Mouse (Mus musculus) natural killer cell, adult 2 months (primary cell): Measurements from ENCODE around the gene Sipa1l3.

Experiments
- DNase-seq, 2 experiments: peaks; one replicate each; pipeline ENCODE4 v3.0.0; 2022; ENCODE audit warnings: low spot score in 2 of 2

Gene Sipa1l3

GRCm38 (mm10) chr7:29411216-29411816 lies 107.1 kb downstream of the Sipa1l3 start:
- no peak for DNase-seq

- no peak for DNase-seq
Measured at GRCm38 (mm10) chr7:29410402-29410801, 108.0 kb downstream of the Sipa1l3 start.

GRCm38 (mm10) chr7:29406855-29407254 lies 111.6 kb downstream of the Sipa1l3 start:
- no peak for DNase-seq

GRCm38 (mm10) chr7:29404126-29404525 lies 114.3 kb downstream of the Sipa1l3 start:
- DNase-seq: no peak

GRCm38 (mm10) chr7:29402015-29402414 lies 116.4 kb downstream of the Sipa1l3 start:
- no peak for DNase-seq

GRCm38 (mm10) chr7:29400451-29400850 lies 118.0 kb downstream of the Sipa1l3 start:
- no peak for DNase-seq

GRCm38 (mm10) chr7:29399056-29399455 lies 119.4 kb downstream of the Sipa1l3 start:
- DNase-seq: no peak

GRCm38 (mm10) chr7:29397486-29397885 lies 121.0 kb downstream of the Sipa1l3 start:
- DNase-seq: no peak

GRCm38 (mm10) chr7:29396943-29397340 lies 121.5 kb downstream of the Sipa1l3 start:
- no peak for DNase-seq

GRCm38 (mm10) chr7:29396216-29396942 lies 122.1 kb downstream of the Sipa1l3 start:
- DNase-seq: no peak

- DNase-seq: no peak
Measured at GRCm38 (mm10) chr7:29395179-29395578, 123.3 kb downstream of the Sipa1l3 start.

- DNase-seq: no peak
Measured at GRCm38 (mm10) chr7:29393292-29393691, 125.1 kb downstream of the Sipa1l3 start.

- no peak for DNase-seq
Measured at GRCm38 (mm10) chr7:29392805-29393204, 125.6 kb downstream of the Sipa1l3 start.

GRCm38 (mm10) chr7:29391761-29392512 lies 126.5 kb downstream of the Sipa1l3 start:
- DNase-seq: no peak

- DNase-seq: no peak
Measured at GRCm38 (mm10) chr7:29391112-29391760, 127.2 kb downstream of the Sipa1l3 start.

- DNase-seq: no peak
Measured at GRCm38 (mm10) chr7:29390234-29390633, 128.2 kb downstream of the Sipa1l3 start.

GRCm38 (mm10) chr7:29387524-29388068 lies 130.8 kb downstream of the Sipa1l3 start:
- DNase-seq: no peak

GRCm38 (mm10) chr7:29386349-29386748 lies 132.1 kb downstream of the Sipa1l3 start:
- no peak for DNase-seq

GRCm38 (mm10) chr7:29385791-29386190 lies 132.7 kb downstream of the Sipa1l3 start:
- DNase-seq: no peak

- DNase-seq: peak; percentile 34 to 65
Measured at GRCm38 (mm10) chr7:29383255-29383654, 135.2 kb downstream of the Sipa1l3 start.

- DNase-seq: no peak
Measured at GRCm38 (mm10) chr7:29381466-29382040, 136.9 kb downstream of the Sipa1l3 start.

- no peak for DNase-seq
Measured at GRCm38 (mm10) chr7:29374054-29374453, 144.4 kb downstream of the Sipa1l3 start.
